Mouse (Mus musculus): ENCODE measurements around the gene Medag. TPM values are rescaled to one million over a fixed set of nuclear protein-coding genes. Genes with fewer than 3 reads are reported as not detected.

Gene Medag
- total RNA-seq, 2 experiments from 2014 or later, result not detected

GRCm38 (mm10) chr5:149427277-149428060 is 15.9 kb downstream of the Medag start:
- no peak for ATAC-seq (ENCODE audit: poor library complexity, severe bottlenecking)

DNA sequence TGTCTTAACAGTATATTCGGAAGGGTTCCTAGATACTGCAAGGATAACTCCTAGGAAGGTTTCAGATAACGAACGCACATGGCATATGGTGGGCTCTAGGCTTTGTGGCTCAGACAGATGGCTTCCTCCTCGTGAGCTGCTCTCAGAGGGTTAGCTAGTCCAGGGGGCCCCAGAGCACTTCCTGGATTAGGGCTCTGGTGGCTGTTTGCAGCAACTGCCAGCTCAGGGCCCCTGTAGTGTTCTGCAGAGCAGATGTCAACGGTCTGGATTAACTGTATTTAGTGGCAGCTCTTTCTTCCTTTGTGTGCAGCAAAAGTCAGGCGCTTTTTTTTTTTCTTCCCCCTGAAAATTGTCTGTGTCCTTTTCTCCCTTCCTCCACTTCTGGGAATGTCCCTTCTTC is 16.8 kb downstream of the Medag start:
- peak; percentile 83 for ATAC-seq (ENCODE audit: poor library complexity, severe bottlenecking)

DNA sequence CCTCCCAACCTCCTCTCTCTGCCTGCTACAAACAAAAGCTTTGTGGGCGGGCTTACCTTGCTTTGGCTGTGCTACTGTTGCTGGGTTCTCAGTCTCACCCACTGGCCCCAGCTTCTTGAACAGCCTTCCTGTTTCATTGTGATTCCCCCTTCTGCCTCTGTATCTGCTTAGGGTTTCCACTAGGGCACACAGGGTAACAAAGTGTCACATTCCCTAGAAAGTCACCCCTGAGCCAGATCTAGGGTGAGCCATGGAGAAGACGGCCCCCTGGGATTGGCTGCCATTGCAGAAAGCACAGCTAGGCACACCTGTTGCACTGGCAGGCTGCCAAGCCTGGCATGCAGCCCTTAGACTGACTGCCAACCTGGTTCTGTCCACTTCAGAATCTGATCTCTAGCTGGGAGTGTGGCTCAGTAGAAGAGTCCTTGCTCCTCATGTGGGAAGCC is 17.3 kb downstream of the Medag start:
- ATAC-seq (ENCODE audit: poor library complexity, severe bottlenecking), result peak; percentile 39

DNA sequence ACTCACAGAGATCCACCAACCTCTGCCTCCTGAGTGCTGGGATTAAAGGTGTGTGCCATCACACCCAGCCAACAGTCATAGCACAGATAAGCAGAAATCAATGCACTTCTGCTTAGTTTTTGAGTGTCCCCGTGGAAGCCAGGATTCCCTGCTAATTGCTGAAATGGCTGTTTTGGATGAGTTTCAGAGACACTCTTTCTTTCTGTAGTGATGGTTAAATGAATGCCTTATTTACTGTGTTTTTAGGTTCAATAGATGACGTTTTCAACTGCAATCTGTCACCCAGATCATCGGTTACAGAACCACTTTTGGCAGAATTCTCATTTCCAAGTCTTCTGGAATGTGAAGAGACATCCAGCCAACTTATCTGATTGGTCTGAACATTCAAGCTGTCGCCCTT is 18.0 kb downstream of the Medag start:
- no peak for ATAC-seq (ENCODE audit: poor library complexity, severe bottlenecking)

- no peak for ATAC-seq (ENCODE audit: poor library complexity, severe bottlenecking)
Measured at GRCm38 (mm10) chr5:149430943-149431342, 19.4 kb downstream of the Medag start.

GRCm38 (mm10) chr5:149433618-149434017 is 22.1 kb downstream of the Medag start:
- ATAC-seq (ENCODE audit: poor library complexity, severe bottlenecking), result no peak

DNA sequence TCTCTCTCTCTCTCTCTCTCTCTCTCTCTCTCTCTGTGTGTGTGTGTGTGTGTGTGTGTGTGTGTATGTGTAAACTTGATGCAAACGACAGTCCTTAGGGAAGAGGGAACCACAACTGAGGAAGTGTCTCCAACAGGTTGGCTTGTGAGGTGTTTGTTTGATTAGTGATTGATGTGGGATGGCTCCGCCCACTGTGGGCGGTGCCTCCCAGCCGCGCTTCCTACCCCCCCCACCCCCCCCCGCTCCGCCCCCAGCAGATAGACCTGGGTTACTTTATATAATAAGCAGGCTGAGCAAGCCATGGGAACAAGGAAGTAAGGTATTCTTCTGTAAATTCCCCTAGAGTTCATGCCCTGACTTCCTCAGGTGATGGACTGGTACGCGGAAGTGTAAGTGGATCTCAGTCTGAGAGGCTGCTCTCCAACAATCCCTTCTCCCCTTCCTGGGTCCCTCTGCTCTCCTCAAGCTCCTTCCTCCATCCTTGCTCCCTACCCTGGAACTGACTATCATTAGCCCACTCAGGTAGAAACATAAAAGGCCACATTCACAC is 22.7 kb downstream of the Medag start:
- no peak for ATAC-seq (ENCODE audit: poor library complexity, severe bottlenecking)

- no peak for ATAC-seq (ENCODE audit: poor library complexity, severe bottlenecking)
Measured at GRCm38 (mm10) chr5:149436541-149436940, 25.0 kb downstream of the Medag start.

DNA sequence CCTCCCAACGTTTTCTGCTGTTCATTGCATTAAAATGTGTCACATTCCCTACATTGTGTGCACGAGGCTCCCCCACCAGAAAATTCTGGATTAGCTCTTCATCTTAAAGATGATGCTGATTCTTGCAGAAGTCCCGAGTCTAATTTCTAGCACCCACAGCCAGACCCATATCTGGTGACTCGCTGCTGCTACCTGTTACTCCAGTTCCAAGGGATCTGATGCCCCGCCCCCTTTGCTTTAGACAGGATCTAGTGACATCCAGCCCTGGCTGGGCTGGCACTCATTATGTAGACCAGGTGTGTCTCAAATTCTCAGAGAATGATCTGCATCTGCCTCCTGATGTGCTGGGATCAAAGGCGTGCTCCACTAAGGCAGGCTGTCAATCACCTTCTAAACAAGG is 25.6 kb downstream of the Medag start:
- no peak for ATAC-seq (ENCODE audit: poor library complexity, severe bottlenecking)

DNA sequence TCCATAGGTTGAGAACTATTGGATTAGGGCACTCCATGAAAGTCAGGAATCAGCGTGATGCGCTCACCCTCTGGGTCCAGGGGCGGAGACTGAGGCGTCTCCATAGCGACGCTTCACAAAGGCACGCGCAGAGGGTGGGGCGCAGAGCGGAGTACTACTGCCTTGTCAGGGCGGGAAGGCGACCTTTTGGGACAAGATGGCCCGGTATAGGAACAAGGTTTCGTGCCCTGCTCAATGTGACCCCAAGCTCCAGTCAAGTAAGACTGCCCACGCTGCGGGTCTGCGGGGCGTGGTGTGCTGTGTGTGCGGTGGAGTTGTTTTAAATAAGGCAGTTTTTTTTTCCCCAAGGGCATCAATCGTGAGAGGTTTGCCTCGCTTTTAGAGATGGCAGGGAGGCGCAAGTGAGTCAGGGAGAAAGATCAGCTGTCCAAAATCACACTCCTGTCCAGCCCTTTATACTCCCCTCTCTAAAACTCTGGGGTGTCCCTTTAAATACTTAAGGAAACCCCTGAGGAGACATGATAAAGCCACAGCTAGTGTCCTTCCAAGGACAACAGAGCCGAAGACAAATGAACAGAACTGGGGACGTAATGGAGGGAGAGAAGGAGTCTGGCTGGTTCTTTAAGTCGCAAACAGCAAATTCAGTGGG is 28.1 kb downstream of the Medag start, which contains the start of gene Tex26:
TSS of gene Tex26 (plus strand) at position 130 of the 649 bp plus-strand sequence.
- peak; percentile 62 for ATAC-seq (ENCODE audit: poor library complexity, severe bottlenecking)

DNA sequence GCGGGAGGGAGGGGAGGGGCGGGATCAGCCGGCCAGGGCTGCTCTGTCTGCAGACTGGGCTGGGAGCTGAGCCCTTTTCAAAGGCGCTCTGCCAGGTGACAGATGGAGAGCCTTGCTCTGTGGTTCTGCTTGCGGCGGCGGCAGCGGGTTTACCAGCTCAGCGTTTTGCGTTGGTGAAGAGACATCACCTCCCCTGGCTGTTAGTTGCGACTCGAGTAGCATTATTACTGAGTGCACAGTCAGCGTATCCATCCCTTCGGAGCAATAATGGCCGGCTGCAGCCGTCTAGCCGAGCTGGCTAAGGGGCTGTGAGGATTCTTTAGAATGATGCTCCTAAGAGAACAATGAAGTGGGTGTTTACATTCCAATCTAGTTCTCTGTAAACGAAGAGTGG is 28.6 kb downstream of the Medag start:
- no peak for ATAC-seq (ENCODE audit: poor library complexity, severe bottlenecking)

DNA sequence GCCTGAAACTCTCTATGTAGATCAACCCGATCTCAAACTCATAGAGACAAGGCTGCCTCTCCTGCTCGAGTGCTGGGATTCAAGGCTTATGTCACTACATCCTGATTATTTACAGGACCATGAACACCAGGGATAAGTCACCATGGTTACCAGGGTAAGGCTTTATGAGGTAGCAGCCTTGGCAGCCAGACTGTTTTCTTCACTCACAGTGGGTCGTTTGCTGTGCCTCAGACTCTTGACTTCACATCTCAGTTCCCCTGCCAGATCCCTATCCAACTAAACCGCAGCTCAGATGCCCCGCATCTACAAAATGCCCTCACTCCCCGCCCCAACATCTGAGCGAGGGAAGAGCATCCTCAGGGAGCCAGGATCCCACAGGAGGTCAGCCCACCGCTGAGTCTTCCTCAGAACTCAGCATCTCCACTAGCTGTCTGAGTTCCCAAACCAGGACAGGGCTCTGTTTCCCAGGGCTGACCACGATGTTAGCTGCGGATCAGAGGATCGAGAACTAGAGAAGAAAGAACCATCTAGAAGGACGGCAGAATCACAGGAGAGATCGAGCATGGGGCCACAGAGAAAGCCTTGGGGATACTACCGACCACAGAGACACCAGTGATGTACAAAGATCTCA is 30.2 kb downstream of the Medag start:
- ATAC-seq (ENCODE audit: poor library complexity, severe bottlenecking), result no peak

- ATAC-seq (ENCODE audit: poor library complexity, severe bottlenecking), result no peak
Measured at GRCm38 (mm10) chr5:149442277-149442660, 30.7 kb downstream of the Medag start.

DNA sequence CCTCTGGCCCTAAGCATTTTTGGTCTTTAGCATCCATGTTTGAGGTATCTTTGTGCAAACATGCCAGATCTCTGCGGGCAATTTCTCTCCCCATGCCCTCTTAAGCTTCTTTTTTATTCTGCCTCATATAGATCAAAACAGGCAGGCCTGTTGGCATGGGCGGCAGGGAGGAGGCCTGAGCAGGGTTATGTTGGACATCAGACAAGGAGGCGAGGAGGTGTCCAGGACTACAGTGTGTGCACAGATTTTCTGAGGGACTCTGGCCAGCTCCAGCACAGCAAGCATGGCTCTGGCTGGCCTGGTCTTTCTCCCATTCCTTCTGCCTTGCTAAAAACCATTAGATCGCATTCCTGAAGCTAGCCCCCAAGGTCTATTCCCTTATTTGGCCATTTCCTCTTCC is 32.9 kb downstream of the Medag start:
- ATAC-seq (ENCODE audit: poor library complexity, severe bottlenecking), result no peak

- ATAC-seq (ENCODE audit: poor library complexity, severe bottlenecking), result peak; percentile 70
Measured at GRCm38 (mm10) chr5:149446495-149446894, 34.9 kb downstream of the Medag start.

- no peak for ATAC-seq (ENCODE audit: poor library complexity, severe bottlenecking)
Measured at GRCm38 (mm10) chr5:149447733-149448132, 36.2 kb downstream of the Medag start.

DNA sequence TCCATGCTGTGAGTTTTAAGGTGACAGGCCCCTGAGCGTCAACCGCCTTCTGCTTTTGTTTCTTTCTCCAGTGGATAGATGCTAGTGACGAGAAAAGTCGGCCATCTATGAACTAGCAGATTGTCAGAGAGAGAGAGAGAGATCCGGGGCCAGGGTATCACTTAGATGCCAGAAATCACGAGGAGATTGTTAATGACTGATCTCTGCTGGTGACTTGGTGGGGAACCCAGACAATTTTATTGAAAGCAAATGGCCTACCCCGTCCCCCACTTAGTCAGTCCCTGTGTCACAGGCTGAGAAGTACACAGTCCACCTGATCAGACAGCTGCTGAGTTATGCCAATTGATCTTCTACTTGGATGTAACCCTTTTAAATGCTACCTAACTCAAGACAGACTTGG is 37.9 kb downstream of the Medag start:
- ATAC-seq (ENCODE audit: poor library complexity, severe bottlenecking), result no peak

DNA sequence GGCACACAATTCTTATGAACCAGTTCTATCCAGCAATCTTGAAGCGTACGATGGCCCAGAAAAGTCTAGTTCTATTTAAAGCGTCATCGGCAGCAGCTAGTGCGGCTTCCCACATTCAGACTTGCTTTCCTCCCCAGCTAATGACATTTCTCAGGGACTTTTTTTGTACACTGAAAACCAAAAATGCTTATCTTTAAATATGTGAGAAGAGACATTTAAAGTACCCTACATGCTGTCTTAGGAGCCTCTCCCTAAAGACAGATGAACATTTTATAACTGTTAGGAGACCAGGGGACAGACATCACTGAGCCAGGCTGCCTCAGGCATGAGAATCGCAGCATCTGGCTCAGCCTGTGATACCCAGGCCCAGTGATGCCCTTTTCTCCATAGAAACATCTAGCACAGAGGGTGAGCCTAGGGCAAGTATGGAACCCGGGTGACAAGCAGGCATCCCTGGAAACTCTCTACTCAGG is 39.7 kb downstream of the Medag start:
- ATAC-seq (ENCODE audit: poor library complexity, severe bottlenecking), result no peak

GRCm38 (mm10) chr5:149454281-149454680 is 42.7 kb downstream of the Medag start:
- peak; percentile 67 for ATAC-seq (ENCODE audit: poor library complexity, severe bottlenecking)

DNA sequence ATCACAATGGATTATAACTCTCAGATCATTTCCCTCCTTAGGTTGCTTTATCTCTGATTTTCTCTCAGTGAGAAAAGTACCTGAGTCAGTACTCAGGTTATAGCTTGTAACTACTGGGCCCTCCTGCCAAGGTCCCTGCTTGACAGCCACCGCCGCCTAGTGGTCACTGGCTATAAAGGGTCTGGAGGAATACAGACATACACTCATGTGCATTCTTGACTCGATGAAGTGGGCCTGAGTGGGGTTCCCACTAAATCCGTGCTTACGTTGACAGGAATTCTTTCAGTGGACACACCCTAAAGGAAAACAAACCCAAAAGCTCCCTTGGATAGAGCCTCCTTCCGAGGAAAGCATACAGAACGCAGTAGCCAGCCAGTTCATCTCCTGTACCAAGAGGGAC is 45.0 kb downstream of the Medag start:
- no peak for ATAC-seq (ENCODE audit: poor library complexity, severe bottlenecking)

GRCm38 (mm10) chr5:149462071-149462470 is 50.5 kb downstream of the Medag start:
- ATAC-seq (ENCODE audit: poor library complexity, severe bottlenecking), result no peak

All from megakaryocyte, adult 5-6 weeks (primary cell).